Mouse (Mus musculus) intestine, embryonic 16.5 days (tissue): ENCODE measurements around the gene Filip1. TPM values are rescaled to one million over a fixed set of nuclear protein-coding genes. Genes with fewer than 3 reads are reported as not detected.

Experiments used
- ATAC-seq: fragments of 200-750 bp; cut with Nextera tagmentation; 2 replicates; pipeline ENCODE4 v1.8.0; 2017; ENCODE audit warnings: moderate TSS enrichment, moderate library complexity
- H3K27ac ChIP-seq: fragments of 300-500 bp; sonication (generic); 2 replicates; pipeline ENCODE4 v1.5.1; 2014; ENCODE audit warnings: mild to moderate bottlenecking, low read length
- H3K27me3 ChIP-seq: fragments of 300-500 bp; sonication (generic); replicated peaks from 2 replicates; pipeline ENCODE4 v1.6.1; 2014; ENCODE audit warnings: low read length, control low read depth, mixed read lengths; ENCODE audit not compliant: control insufficient read depth, insufficient read depth
- H3K36me3 ChIP-seq: fragments of 300-500 bp; sonication (generic); 2 replicates; pipeline ENCODE4 v1.6.1; 2014; ENCODE audit warnings: low read length, control low read depth; ENCODE audit not compliant: control insufficient read depth, insufficient read depth
- H3K4me1 ChIP-seq: fragments of 300-500 bp; sonication (generic); 2 replicates; pipeline ENCODE4 v1.6.1; 2014; ENCODE audit warnings: low read length, control low read depth, mixed read lengths; ENCODE audit not compliant: control insufficient read depth, insufficient read depth
- H3K4me2 ChIP-seq: fragments of 300-500 bp; sonication (generic); 2 replicates; pipeline ENCODE4 v1.6.1; 2014; ENCODE audit warnings: low read depth, low read length, control low read depth
- H3K4me3 ChIP-seq: fragments of 300-500 bp; sonication (generic); 2 replicates; pipeline ENCODE4 v1.5.1; 2014; ENCODE audit warnings: mild to moderate bottlenecking, low read length
- H3K9ac ChIP-seq: fragments of 300-500 bp; sonication (generic); 2 replicates; pipeline ENCODE4 v1.6.1; 2014; ENCODE audit warnings: low read depth, low read length
- H3K9me3 ChIP-seq: fragments of 300-500 bp; sonication (generic); 2 replicates; pipeline ENCODE4 v1.6.1; 2016; ENCODE audit warnings: low read length, control low read depth; ENCODE audit not compliant: control insufficient read depth
- WGBS: fragments of 180-500 bp; shearing (Covaris S2); extraction: QIAGEN DNeasy Blood & Tissue Kit; methylation state at CpG from one replicate; pipeline ENCODE4 v1.1.7; 2014; 5-methylcytosine and 5-hydroxymethylcytosine counted together
- polyA plus RNA-seq: library from polyadenylated mRNA; unstranded; fragments of >200 nt; fragmentation: Nextera tagmentation; extraction: Ambion mirVana; gene quantifications from 2 replicates; pipeline ENCODE4 v1.2.1, GENCODE M21; 2015

Filip1 gene
- polyA plus RNA-seq, 1 experiment from 2014 or later, result 5.5 TPM

DNA sequence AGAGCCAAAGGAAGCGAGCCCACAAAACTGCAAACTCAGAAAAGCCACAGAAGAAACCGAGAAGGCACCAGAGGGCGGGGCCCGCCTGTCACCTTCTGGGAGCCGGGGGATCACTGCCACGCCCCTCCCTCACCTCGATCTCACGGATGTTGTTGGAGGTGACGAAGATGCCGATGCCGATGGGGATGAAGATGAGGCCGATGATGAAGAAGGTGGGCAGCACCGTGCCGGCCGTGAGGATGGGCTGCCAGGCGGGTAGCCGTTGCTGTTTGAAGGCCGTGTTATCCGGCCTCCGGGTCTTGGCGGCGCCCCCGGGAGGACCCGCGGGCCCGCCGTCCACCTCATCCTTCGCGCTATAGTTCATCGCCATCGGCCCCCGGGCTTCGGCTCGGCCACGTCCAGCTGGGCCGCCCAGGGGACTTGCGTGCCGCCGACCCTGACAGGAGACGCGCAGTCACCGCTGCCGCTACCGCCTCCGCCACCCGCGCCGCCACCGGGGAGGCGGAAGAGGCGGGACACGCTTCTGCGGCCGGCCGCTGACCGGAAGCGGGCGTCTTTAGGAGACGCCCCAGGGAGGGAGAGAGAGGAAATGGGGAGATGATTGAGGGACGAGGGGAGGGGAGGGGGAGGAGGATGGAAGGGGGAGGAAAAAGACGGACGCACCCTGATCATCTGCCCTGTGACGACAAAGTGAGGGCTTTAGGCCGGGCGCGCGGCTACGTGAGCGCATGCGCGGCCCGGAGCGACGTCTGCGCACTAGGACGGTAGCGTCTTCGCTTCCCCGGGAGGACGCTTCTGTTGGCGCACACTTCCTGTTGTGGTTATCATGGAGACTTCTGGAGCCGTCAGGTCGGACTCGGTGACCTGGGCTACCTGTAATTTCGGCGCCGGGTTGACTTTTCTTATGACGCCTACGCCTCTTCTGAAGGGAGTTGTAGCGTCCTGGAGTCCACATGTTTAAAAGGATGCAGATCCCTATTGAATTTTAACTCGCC, 219.5 kb downstream of the Filip1 start, which contains the start of gene Tmem30a:
Gene Tmem30a (minus strand): TSS at position 667 of the 995 bp plus-strand sequence.
- peak within 1 kb of the TSS; percentile 62 for H3K4me2 ChIP-seq
- H3K9ac ChIP-seq, result peak within 1 kb of the TSS; percentile 87
- H3K9me3 ChIP-seq, result no peaks in the 10 kb centered on the region
- peak; percentile 98 for ATAC-seq
- H3K27ac ChIP-seq, result peak within 1 kb of the TSS; percentile 93
- H3K27me3 ChIP-seq, result no peaks in the 10 kb centered on the region
- H3K4me3 ChIP-seq, result peak within 1 kb of the TSS; percentile 97
- no peaks in the 10 kb centered on the region for H3K36me3 ChIP-seq
- H3K4me1 ChIP-seq, result peaks cover 5% of the 10 kb centered on the region; the same call in 1 of the 2 replicates
- WGBS, result under 1% methylated on average over 91 of the region's 91 CpGs

DNA sequence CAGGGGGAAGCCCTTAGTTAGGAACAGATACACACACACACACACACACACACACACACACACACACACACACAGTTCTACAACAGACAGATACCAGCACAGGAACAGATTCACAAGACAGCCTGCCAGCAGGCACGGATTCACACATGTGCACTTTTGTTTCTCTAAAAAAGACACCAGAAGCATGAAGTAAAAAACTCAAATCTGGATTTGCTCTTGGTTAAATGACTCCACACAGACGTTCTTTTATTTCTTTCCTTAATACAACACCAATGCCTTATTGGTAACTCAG, 226.9 kb downstream of the Filip1 start:
- H3K9ac ChIP-seq, result no peak overlapping the region
- no peak for ATAC-seq
- no peak overlapping the region for H3K4me2 ChIP-seq
- WGBS, result 66% methylated on average over 2 of the region's 2 CpGs
- no peaks in the 10 kb centered on the region for H3K9me3 ChIP-seq
- no peak overlapping the region for H3K27ac ChIP-seq
- no peak overlapping the region for H3K4me3 ChIP-seq
- H3K4me1 ChIP-seq, result 0 out of 2 replicates have a peak, but pooled peaks cover 6% of the 10 kb centered on the region
- no peaks in the 10 kb centered on the region for H3K27me3 ChIP-seq
- no peaks in the 10 kb centered on the region for H3K36me3 ChIP-seq

- Histone ChIP-seq H3K9me3 (no peaks in the 10 kb centered on the region), H3K27me3 (no peaks in the 10 kb centered on the region), H3K27ac (no peak overlapping the region), H3K4me2 (no peak overlapping the region), H3K4me3 (no peak overlapping the region), H3K9ac (no peak overlapping the region), H3K4me1 (0 out of 2 replicates have a peak, but pooled peaks cover 6% of the 10 kb centered on the region), H3K36me3 (no peaks in the 10 kb centered on the region)
- no peak for ATAC-seq
- WGBS, result 81% methylated on average over 2 of the region's 2 CpGs
These were observed 227.5 kb downstream of the Filip1 start for GRCm38 (mm10) chr9:79784934-79785793.

DNA sequence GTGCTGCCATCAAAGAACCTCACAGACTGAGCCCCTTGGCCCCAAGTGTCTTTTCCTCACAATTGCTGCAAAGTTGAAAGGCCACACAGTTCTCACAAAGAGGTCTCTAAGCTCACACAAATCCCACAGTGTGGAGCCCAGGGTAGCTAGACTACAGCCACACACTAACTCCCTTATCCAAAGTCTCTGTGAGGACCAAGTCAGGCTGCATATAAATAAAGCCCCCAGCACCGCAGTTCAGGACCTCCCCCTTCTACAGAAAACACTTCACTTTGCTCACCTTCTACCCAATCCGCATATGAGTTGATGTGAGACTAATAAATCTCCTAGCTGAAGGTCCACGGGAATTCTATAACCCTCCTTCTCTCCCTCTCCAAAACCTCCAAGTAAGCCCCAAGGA, 228.2 kb downstream of the Filip1 start:
- Histone ChIP-seq H3K4me2 (no peak overlapping the region), H3K27ac (no peak overlapping the region), H3K36me3 (no peaks in the 10 kb centered on the region), H3K9me3 (no peaks in the 10 kb centered on the region), H3K9ac (no peak overlapping the region), H3K4me1 (0 out of 2 replicates have a peak, but pooled peaks cover 6% of the 10 kb centered on the region), H3K4me3 (no peak overlapping the region), H3K27me3 (no peaks in the 10 kb centered on the region)
- ATAC-seq, result no peak
- WGBS, result 62% methylated on average over 3 of the region's 3 CpGs

GRCm38 (mm10) chr9:79779354-79779753, 233.3 kb downstream of the Filip1 start:
- ATAC-seq, result no peak
- H3K4me2 ChIP-seq, result no peak overlapping the region
- H3K36me3 ChIP-seq, result no peaks in the 10 kb centered on the region
- H3K4me3 ChIP-seq, result no peak overlapping the region
- H3K9me3 ChIP-seq, result no peaks in the 10 kb centered on the region
- no peaks in the 10 kb centered on the region for H3K27me3 ChIP-seq
- H3K9ac ChIP-seq, result no peak overlapping the region
- WGBS, result 70% methylated on average over 2 of the region's 2 CpGs
- H3K27ac ChIP-seq, result no peak overlapping the region
- H3K4me1 ChIP-seq, result no peaks in the 10 kb centered on the region

- no peaks in the 10 kb centered on the region for H3K27me3 ChIP-seq
- H3K4me2 ChIP-seq, result no peak overlapping the region
- H3K36me3 ChIP-seq, result 0 out of 2 replicates have a peak, but pooled peaks cover 2% of the 10 kb centered on the region
- no peak overlapping the region for H3K4me3 ChIP-seq
- no peaks in the 10 kb centered on the region for H3K9me3 ChIP-seq
- H3K4me1 ChIP-seq, result no peaks in the 10 kb centered on the region
- no peak overlapping the region for H3K27ac ChIP-seq
- no peak for ATAC-seq
- 88% methylated on average over 5 of the region's 5 CpGs for WGBS
- no peak overlapping the region for H3K9ac ChIP-seq
These were observed 245.6 kb downstream of the Filip1 start for GRCm38 (mm10) chr9:79766991-79767545.

GRCm38 (mm10) chr9:79765329-79765728, 247.3 kb downstream of the Filip1 start:
- H3K9ac ChIP-seq, result no peak overlapping the region
- 0 out of 2 replicates have a peak, but pooled peaks cover 2% of the 10 kb centered on the region for H3K36me3 ChIP-seq
- ATAC-seq, result 0 out of 2 replicates have a peak, but pooled peaks have one; percentile 38
- H3K9me3 ChIP-seq, result no peaks in the 10 kb centered on the region
- no peak overlapping the region for H3K27ac ChIP-seq
- H3K4me1 ChIP-seq, result no peaks in the 10 kb centered on the region
- no peaks in the 10 kb centered on the region for H3K27me3 ChIP-seq
- 76% methylated on average over 4 of the region's 4 CpGs for WGBS
- no peak overlapping the region for H3K4me2 ChIP-seq
- no peak overlapping the region for H3K4me3 ChIP-seq
